Mouse (Mus musculus) midbrain, embryonic 14.5 days (tissue): Measurements from ENCODE around the gene Ptgis. TPM values are rescaled to one million over a fixed set of nuclear protein-coding genes. Genes with fewer than 3 reads are reported as not detected.

Experiments used
- ATAC-seq: fragments of 200-750 bp; cut with Nextera tagmentation; 2 replicates; pipeline ENCODE4 v1.8.0; 2017; ENCODE audit warnings: moderate number of reproducible peaks, moderate library complexity; ENCODE audit not compliant: low FRiP score, low TSS enrichment
- DNase-seq: peaks from one replicate; pipeline ENCODE4 v3.0.0-alpha.2; 2015
- H3K27ac ChIP-seq: fragments of 300-500 bp; sonication (generic); replicated peaks from 2 replicates; pipeline ENCODE4 v1.5.1; 2014; ENCODE audit warnings: mild to moderate bottlenecking, low read depth, low read length, moderate library complexity
- H3K27me3 ChIP-seq: fragments of 300-500 bp; sonication (generic); 2 replicates; pipeline ENCODE4 v1.6.1; 2014; ENCODE audit warnings: low read length, control low read depth, mixed read lengths; ENCODE audit not compliant: control insufficient read depth, insufficient read depth
- H3K36me3 ChIP-seq: fragments of 300-500 bp; sonication (generic); 2 replicates; pipeline ENCODE4 v1.6.1; 2014; ENCODE audit warnings: low read length, control low read depth; ENCODE audit not compliant: control insufficient read depth, insufficient read depth
- H3K4me1 ChIP-seq: fragments of 300-500 bp; sonication (generic); 2 replicates; pipeline ENCODE4 v1.6.1; 2014; ENCODE audit warnings: mild to moderate bottlenecking, antibody characterized with exemption, low read length, control low read depth; ENCODE audit not compliant: control insufficient read depth, insufficient read depth
- H3K4me2 ChIP-seq: fragments of 300-500 bp; sonication (generic); 2 replicates; pipeline ENCODE4 v1.6.1; 2014; ENCODE audit warnings: mild to moderate bottlenecking, low read length, moderate library complexity
- H3K4me3 ChIP-seq: fragments of 300-500 bp; sonication (generic); replicated peaks from 2 replicates; pipeline ENCODE4 v1.5.1; 2014; ENCODE audit warnings: low read depth, low read length
- H3K9ac ChIP-seq: fragments of 300-500 bp; sonication (generic); replicated peaks from 2 replicates; pipeline ENCODE4 v1.6.1; 2014; ENCODE audit warnings: mild to moderate bottlenecking, low read length, moderate library complexity
- H3K9me3 ChIP-seq: fragments of 300-500 bp; sonication (generic); 2 replicates; pipeline ENCODE4 v1.6.1; 2016; ENCODE audit warnings: low read length, control low read depth, mixed read lengths; ENCODE audit not compliant: control insufficient read depth
- WGBS: fragments of 180-500 bp; shearing (Covaris S2); extraction: QIAGEN DNeasy Blood & Tissue Kit; methylation state at CpG from one replicate; pipeline ENCODE4 v1.1.7; 2014; 5-methylcytosine and 5-hydroxymethylcytosine counted together
- polyA plus RNA-seq: library from polyadenylated mRNA; unstranded; fragments of >200 nt; fragmentation: Nextera tagmentation; extraction: Ambion mirVana; gene quantifications from 2 replicates; pipeline ENCODE4 v1.2.1, GENCODE M21; 2014

The Ptgis gene
- polyA plus RNA-seq, 1 experiment from 2014 or later = 5.3 TPM

GRCm38 (mm10) chr2:167185432-167185831 is 55.0 kb downstream of the Ptgis start:
- Histone ChIP-seq H3K36me3 (peaks cover 3% of the 10 kb centered on the region; the same call in 1 of the 2 replicates), H3K4me3 (no peak overlapping the region), H3K27ac (no peak overlapping the region), H3K9ac (no peak overlapping the region), H3K9me3 (no peaks in the 10 kb centered on the region), H3K4me2 (no peak overlapping the region), H3K27me3 (peaks cover 24% of the 10 kb centered on the region), H3K4me1 (peaks cover 14% of the 10 kb centered on the region)
- no peak for ATAC-seq
- no peak for DNase-seq
- WGBS = 92% methylated on average over 2 of the region's 2 CpGs

- WGBS = 91% methylated on average over 14 of the region's 14 CpGs
- H3K4me1 ChIP-seq = 0 out of 2 replicates have a peak, but pooled peaks cover 5% of the 10 kb centered on the region
Observed at GRCm38 (mm10) chr2:167181662-167182389, 58.6 kb downstream of the Ptgis start.

GRCm38 (mm10) chr2:167181096-167181495 is 59.3 kb downstream of the Ptgis start:
- WGBS = 78% methylated on average over 8 of the region's 8 CpGs

More at GRCm38 (mm10) chr2:167181662-167182389, 58.6 kb downstream of the Ptgis start:
- no peak overlapping the region for H3K4me3 ChIP-seq
- DNase-seq (no peak), ATAC-seq (no peak)
- H3K9me3 ChIP-seq = no peaks in the 10 kb centered on the region
- no peaks in the 10 kb centered on the region for H3K36me3 ChIP-seq
- H3K27ac ChIP-seq = no peak overlapping the region
- H3K4me2 ChIP-seq = no peak overlapping the region
- no peak overlapping the region for H3K9ac ChIP-seq
- H3K27me3 ChIP-seq = no peaks in the 10 kb centered on the region

GRCm38 (mm10) chr2:167179301-167179700 is 61.1 kb downstream of the Ptgis start:
- H3K4me2 ChIP-seq = no peak overlapping the region
- H3K27me3 ChIP-seq = no peaks in the 10 kb centered on the region
- H3K4me1 ChIP-seq = no peaks in the 10 kb centered on the region
- DNase-seq (no peak), ATAC-seq (no peak)
- H3K4me3 ChIP-seq = no peak overlapping the region
- no peaks in the 10 kb centered on the region for H3K36me3 ChIP-seq
- no peak overlapping the region for H3K27ac ChIP-seq
- no peak overlapping the region for H3K9ac ChIP-seq
- no peaks in the 10 kb centered on the region for H3K9me3 ChIP-seq
- WGBS = 86% methylated on average over 10 of the region's 10 CpGs

More at GRCm38 (mm10) chr2:167181096-167181495, 59.3 kb downstream of the Ptgis start:
- no peak overlapping the region for H3K4me2 ChIP-seq
- no peaks in the 10 kb centered on the region for H3K4me1 ChIP-seq
- no peak overlapping the region for H3K4me3 ChIP-seq
- DNase-seq (no peak), ATAC-seq (no peak)
- H3K27me3 ChIP-seq = no peaks in the 10 kb centered on the region
- no peak overlapping the region for H3K9ac ChIP-seq
- no peaks in the 10 kb centered on the region for H3K9me3 ChIP-seq
- no peaks in the 10 kb centered on the region for H3K36me3 ChIP-seq
- no peak overlapping the region for H3K27ac ChIP-seq

- no peaks in the 10 kb centered on the region for H3K27me3 ChIP-seq
- no peaks in the 10 kb centered on the region for H3K9me3 ChIP-seq
- DNase-seq (no peak), ATAC-seq (no peak)
- no peaks in the 10 kb centered on the region for H3K4me1 ChIP-seq
- no peaks in the 10 kb centered on the region for H3K36me3 ChIP-seq
- no peak overlapping the region for H3K4me2 ChIP-seq
- 60% methylated on average over 10 of the region's 10 CpGs for WGBS
- H3K27ac ChIP-seq = no peak overlapping the region
- H3K4me3 ChIP-seq = no peak overlapping the region
- H3K9ac ChIP-seq = no peak overlapping the region
Observed at GRCm38 (mm10) chr2:167177231-167177641, 63.2 kb downstream of the Ptgis start.

GRCm38 (mm10) chr2:167175284-167175683 is 65.1 kb downstream of the Ptgis start:
- no peaks in the 10 kb centered on the region for H3K4me1 ChIP-seq
- H3K4me3 ChIP-seq = no peak overlapping the region
- H3K27me3 ChIP-seq = no peaks in the 10 kb centered on the region
- 89% methylated on average over 6 of the region's 6 CpGs for WGBS
- H3K9ac ChIP-seq = no peak overlapping the region
- H3K27ac ChIP-seq = no peak overlapping the region
- ATAC-seq (no peak), DNase-seq (no peak)
- no peak overlapping the region for H3K4me2 ChIP-seq
- H3K36me3 ChIP-seq = no peaks in the 10 kb centered on the region
- H3K9me3 ChIP-seq = no peaks in the 10 kb centered on the region

- Histone ChIP-seq H3K9me3 (no peaks in the 10 kb centered on the region), H3K36me3 (no peaks in the 10 kb centered on the region), H3K4me2 (no peak overlapping the region), H3K9ac (no peak overlapping the region), H3K4me1 (no peaks in the 10 kb centered on the region), H3K27ac (no peak overlapping the region), H3K4me3 (no peak overlapping the region), H3K27me3 (no peaks in the 10 kb centered on the region)
- DNase-seq = no peak
- ATAC-seq = no peak
- WGBS = 72% methylated on average over 5 of the region's 5 CpGs
Observed at GRCm38 (mm10) chr2:167173051-167173875, 67.1 kb downstream of the Ptgis start.

GRCm38 (mm10) chr2:167167515-167168212 is 72.7 kb downstream of the Ptgis start:
- no peaks in the 10 kb centered on the region for H3K36me3 ChIP-seq
- ATAC-seq = no peak

More at GRCm38 (mm10) chr2:167167515-167168212, 72.7 kb downstream of the Ptgis start:
- no peak for DNase-seq
- no peaks in the 10 kb centered on the region for H3K9me3 ChIP-seq
- no peak overlapping the region for H3K9ac ChIP-seq
- no peak overlapping the region for H3K4me3 ChIP-seq
- no peak overlapping the region for H3K4me2 ChIP-seq
- no peak overlapping the region for H3K27ac ChIP-seq
- no peaks in the 10 kb centered on the region for H3K4me1 ChIP-seq
- 71% methylated on average over 11 of the region's 11 CpGs for WGBS
- H3K27me3 ChIP-seq = no peaks in the 10 kb centered on the region
